Mouse (Mus musculus): ENCODE data around the gene Thsd4. TPM values are rescaled to one million over a fixed set of nuclear protein-coding genes. Genes with fewer than 3 reads are reported as not detected.

Thsd4 gene
- polyA plus RNA-seq, 1 experiment from 2014 or later, result 20.2 TPM

GRCm38 (mm10) chr9:60521143-60521542 lies 703 bp downstream of the Thsd4 start:
- H3K9me3 ChIP-seq (ENCODE audit: control insufficient read depth, low read length), result no peaks in the 10 kb centered on the region
- H3K4me1 ChIP-seq (ENCODE audit: control insufficient read depth, insufficient read depth, low read length), result peaks cover 59% of the 10 kb centered on the region
- no peak for ATAC-seq
- peak overlapping the region; percentile 72 for H3K4me3 ChIP-seq (ENCODE audit: low read length)
- 25% methylated on average over 5 of the region's 5 CpGs for WGBS
- H3K36me3 ChIP-seq (ENCODE audit: control insufficient read depth, insufficient read depth, low read length), result no peaks in the 10 kb centered on the region
- peak overlapping the region; percentile 5; the same call in 1 of the 2 replicates for H3K27ac ChIP-seq (ENCODE audit: low read length)
- peak overlapping the region; percentile 56 for H3K4me2 ChIP-seq (ENCODE audit: low read depth, low read length)
- peak overlapping the region; percentile 85 for H3K9ac ChIP-seq (ENCODE audit: low read depth, low read length)
- no peaks in the 10 kb centered on the region for H3K27me3 ChIP-seq (replicated peaks; ENCODE audit: control insufficient read depth, insufficient read depth, low read length)

GRCm38 (mm10) chr9:60519601-60520000 lies 2.2 kb downstream of the Thsd4 start:
- Histone ChIP-seq H3K4me1 (ENCODE audit: control insufficient read depth, insufficient read depth, low read length) (peaks cover 49% of the 10 kb centered on the region), H3K27me3 (replicated peaks; ENCODE audit: control insufficient read depth, insufficient read depth, low read length) (no peaks in the 10 kb centered on the region), H3K36me3 (ENCODE audit: control insufficient read depth, insufficient read depth, low read length) (peaks cover 4% of the 10 kb centered on the region; the same call in 1 of the 2 replicates), H3K4me3 (ENCODE audit: low read length) (peak overlapping the region; percentile 72; the same call in 1 of the 2 replicates), H3K9me3 (ENCODE audit: control insufficient read depth, low read length) (0 out of 2 replicates have a peak, but pooled peaks cover 4% of the 10 kb centered on the region), H3K4me2 (ENCODE audit: low read depth, low read length) (peak overlapping the region; percentile 56), H3K27ac (ENCODE audit: low read length) (no peak overlapping the region), H3K9ac (ENCODE audit: low read depth, low read length) (peak overlapping the region; percentile 85; the same call in 1 of the 2 replicates)
- ATAC-seq, result no peak
- 26% methylated on average over 3 of the region's 3 CpGs for WGBS

GRCm38 (mm10) chr9:60518216-60518615 lies 3.6 kb downstream of the Thsd4 start:
- Histone ChIP-seq H3K9me3 (ENCODE audit: control insufficient read depth, low read length) (0 out of 2 replicates have a peak, but pooled peaks cover 4% of the 10 kb centered on the region), H3K36me3 (ENCODE audit: control insufficient read depth, insufficient read depth, low read length) (peaks cover 4% of the 10 kb centered on the region; the same call in 1 of the 2 replicates), H3K27me3 (replicated peaks; ENCODE audit: control insufficient read depth, insufficient read depth, low read length) (no peaks in the 10 kb centered on the region), H3K4me2 (ENCODE audit: low read depth, low read length) (peak overlapping the region; percentile 17), H3K9ac (ENCODE audit: low read depth, low read length) (peak overlapping the region; percentile 44), H3K27ac (ENCODE audit: low read length) (peak overlapping the region; percentile 33; the same call in 1 of the 2 replicates), H3K4me3 (ENCODE audit: low read length) (no peak overlapping the region), H3K4me1 (ENCODE audit: control insufficient read depth, insufficient read depth, low read length) (peaks cover 56% of the 10 kb centered on the region)
- 22% methylated on average over 3 of the region's 3 CpGs for WGBS
- no peak for ATAC-seq

- Histone ChIP-seq H3K4me2 (ENCODE audit: low read depth, low read length) (no peak overlapping the region), H3K4me1 (ENCODE audit: control insufficient read depth, insufficient read depth, low read length) (peaks cover 57% of the 10 kb centered on the region), H3K36me3 (ENCODE audit: control insufficient read depth, insufficient read depth, low read length) (peaks cover 4% of the 10 kb centered on the region; the same call in 1 of the 2 replicates), H3K27me3 (replicated peaks; ENCODE audit: control insufficient read depth, insufficient read depth, low read length) (no peaks in the 10 kb centered on the region), H3K27ac (ENCODE audit: low read length) (peak overlapping the region; percentile 85), H3K4me3 (ENCODE audit: low read length) (no peak overlapping the region), H3K9me3 (ENCODE audit: control insufficient read depth, low read length) (0 out of 2 replicates have a peak, but pooled peaks cover 4% of the 10 kb centered on the region), H3K9ac (ENCODE audit: low read depth, low read length) (no peak overlapping the region)
- ATAC-seq, result no peak
- 43% methylated on average over 4 of the region's 4 CpGs for WGBS
These were observed 4.7 kb downstream of the Thsd4 start for GRCm38 (mm10) chr9:60517148-60517547.

GRCm38 (mm10) chr9:60516379-60516778 lies 5.5 kb downstream of the Thsd4 start:
- Histone ChIP-seq H3K27ac (ENCODE audit: low read length) (peak overlapping the region; percentile 85), H3K4me3 (ENCODE audit: low read length) (no peak overlapping the region), H3K36me3 (ENCODE audit: control insufficient read depth, insufficient read depth, low read length) (peaks cover 4% of the 10 kb centered on the region; the same call in 1 of the 2 replicates), H3K9ac (ENCODE audit: low read depth, low read length) (peak overlapping the region; percentile 29; the same call in 1 of the 2 replicates), H3K4me1 (ENCODE audit: control insufficient read depth, insufficient read depth, low read length) (peaks cover 55% of the 10 kb centered on the region), H3K27me3 (replicated peaks; ENCODE audit: control insufficient read depth, insufficient read depth, low read length) (no peaks in the 10 kb centered on the region), H3K9me3 (ENCODE audit: control insufficient read depth, low read length) (0 out of 2 replicates have a peak, but pooled peaks cover 4% of the 10 kb centered on the region), H3K4me2 (ENCODE audit: low read depth, low read length) (no peak overlapping the region)
- WGBS, result 66% methylated on average over 4 of the region's 4 CpGs
- peak; percentile 85 for ATAC-seq

GRCm38 (mm10) chr9:60513329-60513788 lies 8.5 kb downstream of the Thsd4 start:
- Histone ChIP-seq H3K36me3 (ENCODE audit: control insufficient read depth, insufficient read depth, low read length) (peaks cover 4% of the 10 kb centered on the region; the same call in 1 of the 2 replicates), H3K27ac (ENCODE audit: low read length) (peak overlapping the region; percentile 63; the same call in 1 of the 2 replicates), H3K4me1 (ENCODE audit: control insufficient read depth, insufficient read depth, low read length) (peaks cover 43% of the 10 kb centered on the region), H3K4me3 (ENCODE audit: low read length) (no peak overlapping the region), H3K9ac (ENCODE audit: low read depth, low read length) (peak overlapping the region; percentile 29; the same call in 1 of the 2 replicates), H3K27me3 (replicated peaks; ENCODE audit: control insufficient read depth, insufficient read depth, low read length) (no peaks in the 10 kb centered on the region), H3K9me3 (ENCODE audit: control insufficient read depth, low read length) (0 out of 2 replicates have a peak, but pooled peaks cover 4% of the 10 kb centered on the region), H3K4me2 (ENCODE audit: low read depth, low read length) (no peak overlapping the region)
- 30% methylated on average over 11 of the region's 11 CpGs for WGBS
- ATAC-seq, result peak; percentile 71

GRCm38 (mm10) chr9:60510876-60511275 lies 11.0 kb downstream of the Thsd4 start:
- 28% methylated on average over 6 of the region's 6 CpGs for WGBS
- H3K4me3 ChIP-seq (ENCODE audit: low read length), result no peak overlapping the region
- peak overlapping the region; percentile 48; the same call in 1 of the 2 replicates for H3K27ac ChIP-seq (ENCODE audit: low read length)
- peaks cover 4% of the 10 kb centered on the region; the same call in 1 of the 2 replicates for H3K36me3 ChIP-seq (ENCODE audit: control insufficient read depth, insufficient read depth, low read length)
- H3K4me2 ChIP-seq (ENCODE audit: low read depth, low read length), result no peak overlapping the region
- H3K9me3 ChIP-seq (ENCODE audit: control insufficient read depth, low read length), result 0 out of 2 replicates have a peak, but pooled peaks cover 4% of the 10 kb centered on the region
- 0 out of 2 replicates have a peak, but pooled peaks have one; percentile 34 for ATAC-seq
- H3K4me1 ChIP-seq (ENCODE audit: control insufficient read depth, insufficient read depth, low read length), result peaks cover 40% of the 10 kb centered on the region
- H3K27me3 ChIP-seq (replicated peaks; ENCODE audit: control insufficient read depth, insufficient read depth, low read length), result no peaks in the 10 kb centered on the region
- H3K9ac ChIP-seq (ENCODE audit: low read depth, low read length), result 0 out of 2 replicates have a peak overlapping the region, but pooled peaks have one; percentile 19

- no peak overlapping the region for H3K4me3 ChIP-seq (ENCODE audit: low read length)
- 49% methylated on average over 5 of the region's 5 CpGs for WGBS
- no peaks in the 10 kb centered on the region for H3K36me3 ChIP-seq (ENCODE audit: control insufficient read depth, insufficient read depth, low read length)
- H3K27ac ChIP-seq (ENCODE audit: low read length), result 0 out of 2 replicates have a peak overlapping the region, but pooled peaks have one; percentile 50
- H3K4me2 ChIP-seq (ENCODE audit: low read depth, low read length), result no peak overlapping the region
- H3K4me1 ChIP-seq (ENCODE audit: control insufficient read depth, insufficient read depth, low read length), result peaks cover 41% of the 10 kb centered on the region
- no peaks in the 10 kb centered on the region for H3K9me3 ChIP-seq (ENCODE audit: control insufficient read depth, low read length)
- H3K27me3 ChIP-seq (replicated peaks; ENCODE audit: control insufficient read depth, insufficient read depth, low read length), result no peaks in the 10 kb centered on the region
- no peak for ATAC-seq
- peak overlapping the region; percentile 27; the same call in 1 of the 2 replicates for H3K9ac ChIP-seq (ENCODE audit: low read depth, low read length)
These were observed 15.7 kb downstream of the Thsd4 start for GRCm38 (mm10) chr9:60506136-60506535.

- H3K4me1 ChIP-seq (ENCODE audit: control insufficient read depth, insufficient read depth, low read length), result peaks cover 33% of the 10 kb centered on the region
- no peaks in the 10 kb centered on the region for H3K27me3 ChIP-seq (replicated peaks; ENCODE audit: control insufficient read depth, insufficient read depth, low read length)
- H3K27ac ChIP-seq (ENCODE audit: low read length), result 0 out of 2 replicates have a peak overlapping the region, but pooled peaks have one; percentile 36
- ATAC-seq, result no peak
- no peaks in the 10 kb centered on the region for H3K9me3 ChIP-seq (ENCODE audit: control insufficient read depth, low read length)
- no peaks in the 10 kb centered on the region for H3K36me3 ChIP-seq (ENCODE audit: control insufficient read depth, insufficient read depth, low read length)
- H3K9ac ChIP-seq (ENCODE audit: low read depth, low read length), result no peak overlapping the region
- no peak overlapping the region for H3K4me3 ChIP-seq (ENCODE audit: low read length)
- H3K4me2 ChIP-seq (ENCODE audit: low read depth, low read length), result no peak overlapping the region
- 53% methylated on average over 14 of the region's 14 CpGs for WGBS
These were observed 17.2 kb downstream of the Thsd4 start for GRCm38 (mm10) chr9:60504378-60505285.
